Mouse (Mus musculus) lung, postnatal 14 days (tissue): ENCODE measurements around the gene Fank1.

ENCODE experiments used
- DNase-seq: peaks from one replicate; pipeline ENCODE4 v3.0.0; 2021

Gene Fank1

GRCm38 (mm10) chr7:133768517-133768916 lies 8.1 kb upstream of the Fank1 start:
- DNase-seq = no peak

GRCm38 (mm10) chr7:133775179-133775578 lies 1.5 kb upstream of the Fank1 start:
- DNase-seq = no peak

DNA sequence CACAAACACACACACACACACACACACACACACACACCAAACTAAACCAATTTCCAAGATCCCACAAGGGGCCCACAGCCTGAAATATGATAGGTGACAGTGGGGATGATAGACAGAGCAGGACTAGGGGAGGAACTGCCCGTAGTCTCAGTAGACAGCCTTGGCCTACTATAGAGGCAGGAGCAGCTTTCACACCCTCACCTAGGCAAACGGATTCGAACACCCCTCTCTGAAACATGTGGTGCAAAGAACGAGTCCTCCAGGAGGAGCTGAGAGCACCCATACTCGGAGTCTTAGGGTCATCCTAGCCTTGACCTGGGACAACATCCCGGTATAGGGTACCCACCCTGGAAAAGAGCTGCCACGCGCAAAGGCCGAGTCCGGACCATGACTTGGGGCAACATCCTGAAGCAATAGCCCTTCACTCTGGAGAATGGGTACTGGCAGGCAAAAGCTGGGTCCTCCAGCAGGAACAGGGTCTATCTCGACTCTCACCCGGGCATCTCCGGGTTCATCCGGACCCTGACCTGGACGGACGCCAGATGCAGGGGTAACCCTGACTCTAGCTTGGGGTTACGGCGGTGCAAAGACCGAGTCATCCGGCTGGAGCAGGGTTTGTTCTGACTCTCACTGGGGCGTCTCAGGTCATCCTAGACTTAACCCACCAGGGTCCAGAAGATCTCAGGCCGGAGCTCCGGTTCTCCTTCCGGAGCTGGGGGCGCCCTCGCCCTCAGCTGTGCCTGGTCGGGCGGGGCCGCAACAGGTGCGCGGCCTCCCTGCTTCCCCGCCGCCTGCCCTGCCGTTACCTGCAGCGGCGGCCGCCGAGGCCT lies 650 bp upstream of the Fank1 start:
- peak; percentile 13 for DNase-seq

GRCm38 (mm10) chr7:133781583-133781982 lies 4.9 kb downstream of the Fank1 start:
- no peak for DNase-seq

DNA sequence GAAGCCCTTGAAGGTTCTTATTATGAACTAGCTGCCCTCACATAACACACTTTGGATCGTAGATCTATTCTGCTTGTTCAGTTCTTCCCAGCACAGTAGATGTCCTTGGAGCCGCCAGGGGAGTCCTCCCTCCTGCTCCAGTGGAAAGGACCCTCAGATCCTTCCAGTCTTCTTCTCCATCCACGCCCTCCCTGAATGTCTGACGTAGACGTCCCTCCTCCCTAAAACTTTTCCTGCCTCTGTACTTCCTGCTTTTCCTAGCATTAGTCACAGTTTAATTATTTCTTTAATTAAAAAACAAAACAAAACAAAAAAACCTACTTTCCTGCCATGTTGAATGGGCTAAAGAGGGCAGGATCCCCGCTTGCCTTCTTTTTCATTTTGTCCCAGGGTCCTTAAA lies 5.3 kb downstream of the Fank1 start:
- no peak for DNase-seq

- DNase-seq = peak; percentile 81
Measured at GRCm38 (mm10) chr7:133782717-133783435, 6.2 kb downstream of the Fank1 start, which contains the start of gene Dhx32. Gene Dhx32, minus strand, starts transcription at chr7:133782726.

- DNase-seq = no peak
Measured at GRCm38 (mm10) chr7:133787571-133787970, 10.9 kb downstream of the Fank1 start.

GRCm38 (mm10) chr7:133788147-133788546 lies 11.5 kb downstream of the Fank1 start:
- no peak for DNase-seq

DNA sequence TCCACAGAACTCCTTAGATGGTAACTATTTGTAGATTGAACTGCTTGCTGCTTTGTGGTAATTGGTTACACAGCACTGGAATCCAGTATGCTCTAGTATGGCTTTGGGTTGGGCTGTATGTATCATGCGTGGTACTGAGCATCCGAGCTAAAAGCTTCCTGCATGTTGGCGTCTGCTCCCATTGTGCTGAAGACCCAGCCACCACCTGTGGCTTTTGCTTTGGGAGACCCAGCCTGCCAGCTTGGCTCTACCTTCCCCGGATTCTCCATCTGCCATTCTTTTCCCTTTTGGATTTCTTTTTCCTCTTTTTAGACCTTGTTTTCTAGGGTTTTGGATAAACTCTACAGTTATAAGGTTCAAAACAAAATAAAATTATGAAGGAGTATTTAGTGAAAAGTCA lies 13.5 kb downstream of the Fank1 start:
- DNase-seq = no peak

- DNase-seq = no peak
Measured at GRCm38 (mm10) chr7:133790608-133791229, 14.1 kb downstream of the Fank1 start.

DNA sequence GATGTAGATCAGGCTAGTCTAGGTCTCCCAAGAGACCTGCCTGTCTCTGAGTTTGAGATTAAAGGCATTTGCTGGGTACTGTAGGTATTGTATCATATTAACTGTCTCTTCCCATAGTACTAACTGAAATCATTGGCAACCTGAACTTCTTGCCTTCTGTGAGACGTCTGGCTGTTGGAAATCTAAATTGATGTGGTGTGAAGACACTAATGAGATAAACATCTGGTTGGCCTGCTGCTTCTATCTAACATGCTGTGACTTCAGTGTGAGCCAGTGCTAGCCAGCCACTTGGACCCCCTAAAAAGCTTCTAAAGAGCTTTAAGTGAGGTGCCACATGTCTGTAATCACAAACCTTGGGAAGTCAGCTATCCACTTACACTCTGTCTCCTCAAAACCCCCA lies 16.1 kb downstream of the Fank1 start:
- no peak for DNase-seq

GRCm38 (mm10) chr7:133793248-133794131 lies 16.8 kb downstream of the Fank1 start:
- no peak for DNase-seq

DNA sequence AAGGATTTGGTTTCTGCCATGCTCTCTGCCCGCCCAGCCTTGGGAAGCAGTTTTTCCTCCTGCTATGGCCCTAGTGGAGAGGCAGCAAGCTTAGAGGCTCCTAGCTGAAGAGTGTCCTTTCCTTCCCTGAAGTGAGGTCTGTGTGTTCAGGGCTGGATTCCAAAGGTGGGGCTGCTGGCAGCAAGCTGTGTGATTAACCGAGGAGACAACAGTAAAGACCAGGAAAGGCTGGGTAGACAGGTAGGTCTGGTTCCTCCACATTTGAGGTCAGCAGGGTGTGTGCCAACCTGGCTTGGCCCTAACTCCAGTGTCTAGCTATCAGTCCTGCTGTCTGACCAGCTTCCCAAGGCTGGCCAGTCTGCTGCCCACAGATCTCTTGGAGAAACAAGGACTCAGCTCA lies 18.1 kb downstream of the Fank1 start:
- DNase-seq = peak; percentile 12

DNA sequence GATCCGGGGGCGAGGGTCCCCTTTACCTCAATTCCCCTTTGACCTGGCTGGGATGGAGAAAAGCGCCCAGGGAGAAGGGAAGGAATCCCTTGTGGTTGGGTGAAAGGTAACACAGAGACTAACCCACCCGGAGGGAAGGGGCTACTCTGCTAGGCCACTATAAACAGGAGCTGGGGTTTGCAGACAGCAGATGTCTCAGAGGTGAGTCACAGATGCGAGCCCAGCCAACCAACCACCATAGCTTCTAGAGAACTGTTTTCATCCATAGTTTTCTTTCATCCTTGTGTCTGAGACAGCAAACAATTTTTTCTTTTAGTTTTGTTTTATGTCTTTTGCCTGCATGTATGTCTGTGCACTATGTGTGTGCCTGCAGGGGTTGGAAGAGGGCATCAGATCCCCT lies 23.3 kb downstream of the Fank1 start:
- no peak for DNase-seq

DNA sequence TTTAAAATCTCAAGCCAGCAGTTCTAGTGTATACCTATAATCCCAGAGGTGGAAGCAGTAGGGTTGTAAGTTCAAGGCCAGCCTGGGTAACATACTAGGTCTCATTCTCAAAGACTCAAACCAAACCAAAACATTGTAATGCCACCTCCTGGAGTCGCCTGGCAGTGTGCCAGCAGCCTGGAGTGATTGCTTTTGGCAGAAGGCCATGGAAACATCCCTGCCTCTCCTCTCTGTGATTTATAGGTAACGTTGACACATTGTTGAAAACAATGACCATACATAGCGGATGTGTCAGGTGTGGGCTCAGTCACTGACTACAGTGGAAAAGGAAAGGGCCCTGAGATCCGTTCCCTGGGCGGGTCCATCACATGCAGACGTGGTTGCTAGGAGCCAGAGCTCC lies 25.2 kb downstream of the Fank1 start:
- DNase-seq = no peak

GRCm38 (mm10) chr7:133805614-133806175 lies 29.0 kb downstream of the Fank1 start:
- peak; percentile 76 for DNase-seq

GRCm38 (mm10) chr7:133812927-133813326 lies 36.3 kb downstream of the Fank1 start:
- DNase-seq = no peak

DNA sequence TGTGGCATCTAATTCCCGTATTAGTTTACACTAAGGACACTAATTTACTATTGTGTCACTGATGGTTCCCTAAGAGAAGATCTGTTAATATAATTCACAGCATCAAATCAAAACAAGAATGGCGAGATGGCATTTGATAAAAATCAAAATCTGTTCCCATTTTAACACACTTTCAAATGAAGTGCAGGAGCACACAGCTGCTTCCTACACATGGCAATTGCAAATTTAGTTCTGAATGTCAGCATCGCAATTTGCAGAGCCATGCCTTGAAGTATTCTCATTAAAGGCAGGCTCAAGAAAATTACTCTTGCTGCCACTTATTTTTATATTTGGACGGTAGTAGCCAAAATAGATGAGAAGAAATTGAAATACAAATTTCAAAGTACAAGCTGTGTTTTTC lies 36.7 kb downstream of the Fank1 start:
- no peak for DNase-seq

GRCm38 (mm10) chr7:133823751-133824150 lies 47.1 kb downstream of the Fank1 start:
- DNase-seq = no peak

DNA sequence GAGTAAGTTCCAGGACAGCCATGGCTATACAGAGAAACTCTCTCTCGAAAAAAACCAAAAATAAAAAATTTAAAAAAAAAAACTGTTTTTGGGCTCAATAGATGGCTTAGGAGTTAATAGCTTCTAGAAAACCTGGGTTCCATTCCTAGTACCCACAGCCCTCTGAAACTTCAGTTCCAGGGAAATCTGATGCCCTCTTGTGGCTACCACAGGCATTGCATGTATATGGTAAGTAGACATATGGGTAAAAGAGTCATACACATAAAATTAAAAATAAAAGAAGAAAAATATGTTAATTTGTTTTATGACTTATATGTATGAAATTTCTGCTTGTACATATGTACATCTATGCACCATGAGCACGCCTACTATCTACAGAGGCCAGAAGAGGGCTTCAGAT lies 47.9 kb downstream of the Fank1 start:
- peak; percentile 25 for DNase-seq

GRCm38 (mm10) chr7:133828514-133828913 lies 51.9 kb downstream of the Fank1 start:
- no peak for DNase-seq

- DNase-seq = no peak
Measured at GRCm38 (mm10) chr7:133829579-133829978, 52.9 kb downstream of the Fank1 start.
